Mouse (Mus musculus) urinary bladder, postnatal 25 days (tissue): Measurements from ENCODE around the gene Rbpj.
A peak's percentile ranks its signal among the peaks of the same experiment; 100 is the strongest.
"Not testable (repeated sequence)": the region's sequence is repeated elsewhere in the genome, so short reads cannot be mapped to it uniquely, and the experiment has no call there.

Source experiments
- DNase-seq: peaks from one replicate; pipeline ENCODE4 v3.0.0; 2022; ENCODE audit warnings: low spot score

Gene Rbpj

DNA sequence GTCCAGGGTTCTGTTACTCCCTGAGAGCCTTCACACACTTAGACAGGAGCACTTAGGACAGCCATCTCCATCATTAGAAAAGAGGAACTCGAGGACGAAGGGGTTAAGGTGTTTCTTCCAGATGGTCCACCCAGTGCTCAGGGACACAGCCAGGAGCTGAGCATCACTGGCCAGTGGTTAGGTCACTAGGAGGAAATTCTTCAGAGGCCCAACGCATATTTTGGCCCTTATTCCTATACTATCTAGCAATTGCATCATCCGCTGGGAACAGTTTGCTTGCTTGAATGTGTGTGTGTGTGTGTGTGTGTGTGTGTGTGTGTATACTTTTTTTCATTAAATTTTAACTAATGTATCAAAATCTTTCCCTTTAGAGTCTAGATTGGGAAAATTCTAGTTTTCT, 45.5 kb downstream of the Rbpj start:
- DNase-seq: no peak

DNA sequence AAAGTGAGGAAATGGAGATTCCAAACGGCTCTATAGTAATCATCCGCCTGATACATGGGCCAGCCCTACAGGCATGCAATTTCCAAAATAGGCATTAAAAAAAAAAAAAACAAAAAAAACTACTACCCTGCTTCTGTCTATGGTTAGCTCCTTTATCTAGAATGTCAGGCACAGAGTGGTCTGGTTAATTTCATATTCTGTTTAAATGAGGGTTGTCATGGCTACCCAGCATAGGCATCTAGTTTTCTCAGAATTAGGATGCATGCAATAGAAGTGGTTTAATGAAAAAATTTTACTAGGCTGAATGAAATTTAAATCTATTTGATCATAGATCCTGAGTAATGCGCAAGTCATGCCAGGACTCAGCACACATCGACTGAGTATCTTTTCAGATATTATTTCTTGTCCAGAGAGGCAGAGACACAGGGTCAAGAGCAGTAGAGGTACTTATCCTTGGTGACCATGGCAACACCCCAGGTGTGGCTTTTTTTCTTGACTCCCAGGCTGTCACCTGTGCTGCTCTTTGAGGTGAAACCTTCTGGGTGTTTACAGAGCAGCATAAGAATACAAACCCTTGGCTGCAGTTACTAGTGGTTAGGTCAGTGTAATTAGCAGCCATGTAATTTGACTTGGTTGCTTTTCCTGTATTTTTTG, 49.1 kb downstream of the Rbpj start:
- no peak for DNase-seq

DNA sequence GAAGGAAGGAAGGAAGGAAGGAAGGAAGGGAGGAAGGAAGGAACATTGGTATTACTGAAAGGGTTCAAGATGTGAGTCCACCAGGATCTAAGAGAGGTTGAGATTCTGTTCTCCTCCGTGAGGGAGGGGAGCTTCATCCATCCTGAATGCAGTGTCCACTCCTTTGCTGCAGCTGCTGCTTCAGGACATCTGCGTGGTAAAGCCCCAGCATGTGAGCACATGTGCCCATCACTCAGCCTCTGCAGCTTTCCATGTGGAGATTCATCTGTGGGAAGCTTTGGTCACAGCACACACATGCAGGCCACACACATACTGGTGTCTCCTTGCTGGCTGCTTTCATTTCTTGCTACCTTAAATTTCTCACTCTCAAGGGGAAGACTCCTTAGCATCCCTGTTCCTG, 50.5 kb downstream of the Rbpj start:
- DNase-seq: no peak

DNA sequence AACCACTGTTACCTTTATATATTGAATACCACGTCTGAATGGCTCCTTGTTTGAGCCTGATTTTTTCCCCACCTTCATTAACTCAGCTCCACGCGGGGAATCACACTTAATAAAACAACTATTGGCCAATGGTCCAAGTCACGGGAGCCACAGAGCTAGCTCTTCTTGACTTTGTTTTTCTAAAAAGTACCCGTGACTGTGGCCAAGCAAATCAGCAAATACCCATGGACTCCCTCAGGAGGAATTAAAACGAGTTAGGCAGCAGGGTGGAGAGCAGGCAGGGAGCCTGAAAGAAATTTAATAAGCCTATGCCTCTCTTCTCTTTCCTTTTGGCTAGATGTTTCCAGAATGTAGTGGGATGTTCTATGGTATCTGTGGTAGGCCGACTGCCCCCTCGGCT, 51.9 kb downstream of the Rbpj start:
- no peak for DNase-seq

DNA sequence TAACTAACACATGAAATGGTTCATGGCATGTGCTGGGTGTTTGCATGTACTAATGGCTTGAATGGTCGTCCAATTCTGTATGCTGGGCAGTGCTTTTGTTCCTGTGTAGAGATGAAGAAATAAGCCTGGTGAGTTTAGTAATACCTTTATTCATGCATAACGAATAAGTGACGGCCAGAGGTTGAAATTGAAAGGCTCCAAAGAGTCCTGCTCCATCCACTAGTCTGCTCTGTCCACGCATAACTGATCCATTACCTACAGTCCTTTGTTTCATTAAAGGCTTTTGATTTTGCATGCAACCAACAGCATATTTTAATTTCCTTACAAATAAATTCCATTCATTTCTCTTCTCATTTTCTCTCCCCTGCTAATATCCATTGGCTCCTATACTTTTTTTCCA, 53.2 kb downstream of the Rbpj start:
- DNase-seq: no peak

DNA sequence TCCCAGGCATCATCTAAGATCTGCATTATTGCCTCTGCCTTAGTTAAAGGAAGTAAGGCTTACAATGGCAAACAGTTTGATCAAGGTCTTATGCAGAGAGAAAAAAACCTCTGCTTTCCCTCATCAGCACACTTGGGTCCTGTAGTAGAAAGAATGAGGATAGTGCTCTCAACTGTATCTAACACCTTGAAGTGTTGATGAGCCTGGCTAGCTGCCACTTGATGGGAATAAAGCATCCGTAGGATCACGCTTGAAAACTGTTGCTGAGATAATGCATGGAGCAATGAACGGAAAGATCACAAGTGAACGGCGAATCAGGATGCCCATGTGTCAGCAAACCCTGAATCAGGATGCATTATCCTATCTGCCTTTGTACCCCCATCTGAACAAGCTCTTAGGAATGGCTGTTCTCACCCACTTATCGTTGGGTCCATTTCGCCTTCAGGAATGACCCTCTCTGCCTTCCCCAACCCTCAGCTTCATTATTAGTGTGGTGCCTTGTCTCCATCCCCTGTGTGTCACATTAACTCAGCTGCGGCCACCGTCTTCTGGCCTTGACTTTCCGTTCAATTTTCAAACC, 54.1 kb downstream of the Rbpj start:
- DNase-seq: no peak

DNA sequence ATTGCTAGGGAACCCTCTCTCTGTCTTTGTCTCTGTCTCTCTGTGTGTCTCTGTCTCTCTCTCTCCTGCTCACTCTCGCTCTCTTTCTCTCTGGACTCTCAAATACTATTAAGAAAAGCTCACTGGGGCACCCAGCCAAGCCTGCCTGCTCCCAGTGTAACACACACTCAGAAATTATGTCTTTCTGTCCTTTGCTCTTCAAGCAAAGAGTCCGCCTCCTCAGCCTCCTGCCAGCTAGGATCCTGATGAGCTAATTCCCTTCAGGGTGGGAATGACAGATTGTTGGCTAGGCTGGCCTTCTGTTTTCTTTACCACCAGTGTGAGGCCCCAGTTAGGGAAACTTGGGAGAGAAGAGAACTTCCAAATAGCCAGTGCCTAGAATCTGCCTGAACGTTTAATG, 57.1 kb downstream of the Rbpj start:
- peak; percentile 50 for DNase-seq

DNA sequence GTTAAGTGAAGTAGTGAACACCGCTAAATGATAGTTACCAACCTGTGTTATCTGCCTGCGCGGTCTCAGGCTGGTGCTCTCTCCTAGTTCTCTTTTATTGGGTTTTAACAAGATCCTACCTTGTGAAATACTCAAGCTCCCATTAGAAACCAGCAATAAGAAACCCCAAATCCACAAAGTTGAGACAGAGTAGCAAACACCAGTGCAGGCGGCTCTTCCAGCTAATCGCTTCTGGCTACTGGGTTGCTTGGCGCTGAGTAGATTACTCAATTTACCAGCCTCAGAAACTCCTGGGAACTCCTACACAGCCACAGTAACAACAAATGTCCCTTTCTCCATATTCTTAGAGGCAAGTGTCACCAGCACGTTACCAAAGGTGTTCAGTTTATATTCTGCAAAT, 58.2 kb downstream of the Rbpj start:
- DNase-seq: no peak

DNA sequence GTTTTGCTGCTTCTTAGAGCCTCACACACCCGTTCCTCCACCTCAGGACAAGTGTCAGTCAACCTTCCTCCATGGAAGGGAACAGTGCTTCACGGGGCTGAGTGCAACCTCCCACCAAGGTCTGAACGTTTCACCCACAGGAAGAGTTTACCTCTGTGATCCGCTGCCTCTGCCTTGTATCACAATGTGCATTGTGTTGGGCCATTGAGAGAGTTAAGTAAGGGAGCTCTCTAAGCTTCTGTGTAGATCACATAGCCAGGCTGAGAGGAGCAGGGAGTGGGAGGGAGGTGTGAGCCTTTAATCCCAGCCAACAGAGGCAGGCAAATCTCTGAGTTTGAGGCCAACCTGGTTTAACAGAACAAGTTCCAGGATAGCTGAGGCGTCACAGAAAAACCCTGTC, 58.9 kb downstream of the Rbpj start:
- no peak for DNase-seq

DNA sequence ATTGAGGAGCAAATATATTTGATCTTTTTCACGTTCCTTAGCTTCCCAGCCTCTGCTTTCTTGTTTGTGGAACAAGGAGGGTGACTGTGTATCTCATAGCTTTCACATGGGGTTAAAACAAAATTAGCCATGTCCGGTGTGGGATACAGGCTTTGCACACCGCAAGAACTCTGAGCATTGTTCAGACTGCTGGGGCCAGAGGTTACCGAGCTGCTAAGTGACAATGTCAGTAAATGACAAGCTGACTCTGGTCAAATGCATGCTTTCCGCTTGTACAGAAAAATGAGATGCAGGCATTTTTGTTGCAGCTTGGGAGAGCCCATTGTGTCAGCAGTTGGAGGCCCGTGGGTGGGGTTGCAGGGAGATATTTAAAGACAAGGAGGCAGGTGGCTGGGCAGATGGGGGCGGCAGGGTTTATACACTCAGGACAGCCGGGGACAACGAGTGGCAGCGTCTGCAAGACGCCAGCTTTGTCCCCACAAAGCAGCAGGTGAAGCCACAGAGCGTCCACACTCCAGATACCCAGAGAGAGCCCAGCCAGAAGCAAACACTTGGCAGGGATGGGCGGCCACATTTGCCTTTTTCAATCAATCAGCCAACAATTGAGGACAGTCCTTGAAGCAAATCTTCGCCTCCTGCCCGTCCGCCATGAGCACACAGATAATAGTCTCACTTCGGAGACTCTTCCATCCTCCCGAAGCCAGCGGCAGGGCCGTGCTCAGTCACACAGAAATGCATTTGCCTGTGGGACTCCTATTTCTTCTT, 59.5 kb downstream of the Rbpj start:
- no peak for DNase-seq

DNA sequence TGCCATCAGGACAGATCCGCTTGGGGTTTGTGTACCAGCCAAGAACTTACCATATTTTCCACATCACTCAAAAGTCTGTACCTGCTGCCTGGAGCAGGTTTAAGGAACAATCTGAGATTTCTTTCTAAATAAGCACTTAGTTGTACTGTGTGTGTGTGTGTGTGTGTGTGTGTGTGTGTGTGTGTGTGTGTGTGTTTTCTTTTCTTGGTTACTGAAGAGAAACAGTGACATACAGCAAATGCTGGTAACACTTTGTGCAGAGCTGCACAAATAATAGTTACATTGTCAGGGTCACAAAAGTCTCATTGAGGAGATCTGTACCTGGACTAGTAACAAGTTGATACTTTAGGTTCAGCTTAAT, 60.1 kb downstream of the Rbpj start:
- no peak for DNase-seq

DNA sequence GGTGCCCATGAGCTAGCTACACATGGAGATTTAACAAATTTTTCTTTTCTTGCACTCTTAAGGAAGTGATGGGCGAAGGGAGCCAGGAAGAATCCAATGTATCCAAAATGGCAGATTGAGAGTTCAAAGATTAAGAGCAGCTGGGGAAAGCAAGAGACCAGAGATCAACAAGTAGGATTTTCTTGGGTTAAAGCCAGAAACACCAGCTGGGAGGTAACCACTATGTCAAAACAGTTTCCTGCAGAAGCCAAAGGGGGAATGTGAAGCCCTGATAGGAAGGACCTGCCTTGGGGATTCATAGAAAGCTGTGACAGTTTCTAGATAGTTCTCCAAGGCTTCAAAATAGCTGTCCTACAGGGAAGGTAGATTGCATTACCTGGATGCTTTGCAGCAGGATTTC, 63.9 kb downstream of the Rbpj start:
- DNase-seq: no peak

DNA sequence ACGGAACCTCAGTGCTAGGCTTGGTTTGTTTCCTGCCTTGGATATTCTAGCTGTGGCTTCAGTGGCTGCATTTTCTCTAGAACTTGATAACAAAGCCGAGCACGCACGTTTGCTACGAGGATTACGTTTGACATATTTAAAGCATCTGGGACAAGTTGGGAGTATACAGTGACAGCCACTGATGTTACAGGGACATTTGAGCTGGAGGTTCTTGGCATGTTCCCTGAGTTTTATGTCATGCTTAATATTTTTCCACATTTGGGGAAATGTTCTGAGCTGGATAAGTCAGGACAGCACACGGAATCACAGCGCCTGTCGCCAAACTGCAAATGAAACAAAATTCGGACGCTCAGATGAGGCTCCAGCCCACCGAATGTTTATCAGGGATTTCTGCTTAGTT, 69.1 kb downstream of the Rbpj start:
- no peak for DNase-seq

DNA sequence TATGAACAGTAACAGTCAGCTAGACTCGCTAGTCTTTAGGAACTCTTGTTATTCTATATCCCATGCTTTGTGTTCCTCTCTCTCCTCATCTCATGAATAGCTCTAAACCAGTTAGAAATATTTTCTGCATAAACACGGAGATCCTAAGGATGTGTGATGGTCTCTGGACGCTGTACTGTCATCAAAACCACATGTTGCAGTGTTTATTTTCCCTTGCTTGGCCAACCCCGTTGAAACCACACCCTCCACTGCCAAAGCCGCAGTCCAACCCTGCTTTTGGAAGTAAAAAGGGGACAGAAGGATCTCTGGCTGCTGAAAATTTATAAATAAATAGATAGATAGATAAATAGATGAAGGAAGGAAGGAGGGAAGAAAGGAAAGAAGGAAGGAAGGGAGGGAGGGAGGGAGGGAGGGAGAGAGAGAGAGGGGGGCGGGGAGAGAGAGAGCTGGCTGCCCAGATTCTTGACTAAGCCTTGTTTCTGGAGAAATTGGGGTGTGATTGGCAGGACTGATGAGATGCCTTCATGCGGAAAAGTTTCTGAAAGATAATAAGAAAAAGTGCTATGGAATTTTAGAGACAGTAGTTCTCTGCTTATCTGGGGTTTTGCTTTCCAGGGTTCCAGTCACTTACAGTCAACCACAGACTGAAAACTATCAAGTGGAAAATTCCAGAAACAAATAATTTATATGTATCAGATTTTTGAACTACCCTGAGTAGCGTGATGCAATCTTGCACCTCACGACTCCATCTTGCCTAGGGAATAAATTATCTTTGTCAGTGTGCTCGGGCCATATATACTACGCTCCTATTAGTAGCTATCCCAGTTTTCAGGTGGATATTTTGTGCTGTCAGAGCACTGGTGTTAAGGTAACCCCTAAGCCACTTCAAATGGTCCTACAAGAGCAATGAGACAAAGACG, 70.9 kb downstream of the Rbpj start:
- no peak for DNase-seq

DNA sequence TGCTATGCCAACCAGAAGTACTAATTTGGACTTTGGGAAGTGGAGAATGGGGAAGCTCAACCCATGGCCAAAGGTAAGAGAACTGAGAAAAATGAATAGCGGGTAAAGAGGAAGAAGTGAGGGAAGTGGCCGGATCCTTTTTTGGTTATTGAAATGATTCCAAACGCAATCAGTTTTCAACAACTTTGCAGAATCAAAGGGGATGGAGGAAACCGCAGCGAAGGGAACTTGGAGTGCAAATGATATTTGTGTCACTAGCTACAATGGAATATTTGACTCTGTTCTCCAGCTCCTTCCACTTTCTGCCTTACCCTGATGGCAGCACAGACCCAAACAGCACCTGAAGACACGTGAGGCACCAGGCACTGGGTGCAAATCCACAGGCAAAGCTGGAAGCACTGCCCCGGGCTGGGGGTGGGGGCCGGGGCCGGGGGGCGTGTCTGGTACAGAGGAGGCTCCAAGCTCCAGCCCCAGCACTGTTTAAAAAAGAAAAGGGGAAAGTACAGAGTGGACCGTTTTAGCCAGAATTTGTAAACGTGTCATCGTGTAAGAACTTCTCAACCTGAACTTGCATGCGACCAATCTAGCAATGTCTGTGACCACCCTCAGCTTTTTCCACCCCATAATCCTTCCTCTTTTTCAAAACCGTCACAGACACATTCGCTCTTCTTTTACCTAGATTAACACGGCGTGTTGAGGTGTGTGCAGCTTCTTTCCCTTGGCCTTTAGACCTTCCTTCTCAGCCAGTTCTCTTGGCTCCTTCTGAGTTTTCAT, 74.1 kb downstream of the Rbpj start:
- no peak for DNase-seq

DNA sequence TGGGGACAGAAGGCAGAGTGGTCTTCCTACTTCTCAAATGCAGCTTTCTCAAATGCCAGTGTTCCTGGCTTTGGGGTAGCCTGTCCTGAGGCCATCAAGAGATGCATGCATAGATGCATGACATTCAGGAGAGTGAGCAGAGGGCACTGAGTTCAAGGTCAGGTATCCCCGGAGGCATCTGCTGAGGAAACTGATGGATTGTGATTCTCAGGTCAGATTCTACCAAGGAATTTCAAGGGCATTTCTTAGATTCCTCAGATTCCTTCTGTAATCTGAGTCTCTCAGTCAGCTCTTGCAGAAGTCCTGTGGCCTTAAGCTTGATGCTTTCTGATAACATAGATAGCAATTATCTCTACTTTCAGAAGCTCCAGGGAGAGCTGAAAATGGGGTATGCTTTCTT, 76.1 kb downstream of the Rbpj start:
- DNase-seq: no peak

DNA sequence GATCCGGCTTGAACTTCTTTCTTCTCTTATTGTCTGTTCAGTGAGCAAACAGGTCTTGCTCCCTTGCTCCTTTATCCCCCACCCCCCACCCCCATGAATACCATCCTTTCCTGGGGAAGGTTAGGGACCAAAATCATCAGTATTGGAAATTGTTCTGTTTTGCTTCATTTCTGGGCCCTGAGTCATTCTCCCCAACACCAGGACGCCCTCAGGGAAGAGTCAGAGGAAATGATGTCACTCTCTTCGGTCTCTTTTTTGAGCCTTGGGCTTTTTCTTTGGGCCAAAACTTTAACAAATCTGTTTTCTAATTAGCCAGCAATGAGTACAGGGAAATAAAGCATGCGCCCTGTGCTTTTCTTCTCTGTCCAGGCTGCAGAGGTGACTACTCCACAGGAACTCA, 77.4 kb downstream of the Rbpj start:
- DNase-seq: no peak

DNA sequence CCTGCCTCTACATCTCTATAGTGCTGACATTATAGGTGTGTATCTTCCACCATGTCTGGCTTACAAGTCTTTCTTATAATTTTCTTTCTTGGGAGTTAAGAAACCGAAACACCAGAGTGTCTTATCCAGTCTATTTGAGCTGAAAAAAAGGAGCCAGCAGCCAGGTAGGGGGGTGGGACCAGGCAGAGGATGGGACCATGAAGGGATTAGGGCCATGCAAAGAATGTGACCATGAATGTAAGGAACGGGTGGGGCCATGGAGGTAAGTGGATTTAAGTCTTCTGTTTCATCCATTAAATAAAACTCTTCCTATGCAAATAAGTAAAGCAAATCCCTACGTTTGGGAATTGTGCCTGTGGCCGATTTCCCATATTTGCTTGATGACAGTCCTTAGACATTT, 78.0 kb downstream of the Rbpj start:
- no peak for DNase-seq

DNA sequence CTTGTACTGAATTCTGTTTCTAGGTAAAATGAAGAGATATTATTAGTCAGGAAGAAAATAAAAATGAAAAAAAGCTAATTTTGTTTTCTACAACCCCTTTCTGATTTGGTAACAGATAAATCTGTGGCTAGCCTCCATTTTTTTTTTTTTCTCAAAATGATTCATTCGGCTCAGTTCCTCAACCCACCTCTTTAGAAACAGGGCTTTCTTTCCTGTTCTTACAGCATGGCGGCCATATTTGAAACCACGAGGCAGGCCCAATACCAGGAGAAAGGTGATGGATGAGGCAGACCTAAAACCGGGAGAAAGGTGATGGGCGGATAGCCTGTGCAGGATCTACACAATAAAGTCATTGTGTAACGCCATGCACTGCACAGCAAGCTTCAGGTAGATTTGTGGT, 80.5 kb downstream of the Rbpj start:
- DNase-seq: no peak

DNA sequence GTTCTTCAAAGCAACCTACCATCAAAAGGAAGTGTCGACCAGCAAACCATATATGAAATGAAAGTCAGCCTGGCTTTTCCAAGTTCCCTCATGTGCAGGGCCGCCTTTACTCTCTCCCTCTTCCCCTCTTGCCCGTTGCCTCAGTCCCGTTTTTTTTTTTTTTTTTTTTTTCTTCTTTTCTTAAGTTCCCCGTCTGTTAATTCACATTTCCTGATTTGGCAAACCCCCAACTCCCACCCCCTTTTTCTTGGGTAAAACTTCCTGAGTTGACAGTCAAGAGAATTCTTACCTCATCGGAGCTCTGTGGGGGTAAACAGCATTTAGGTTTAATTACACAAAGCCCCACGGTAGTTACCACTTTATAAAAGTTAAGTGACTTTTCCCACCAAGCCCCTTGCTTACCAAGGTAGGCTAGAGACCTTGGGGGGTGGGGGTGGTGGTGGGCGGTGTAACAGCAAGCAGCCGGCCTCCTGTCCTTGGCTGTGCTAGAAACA, 81.1 kb downstream of the Rbpj start:
- DNase-seq: no peak

DNA sequence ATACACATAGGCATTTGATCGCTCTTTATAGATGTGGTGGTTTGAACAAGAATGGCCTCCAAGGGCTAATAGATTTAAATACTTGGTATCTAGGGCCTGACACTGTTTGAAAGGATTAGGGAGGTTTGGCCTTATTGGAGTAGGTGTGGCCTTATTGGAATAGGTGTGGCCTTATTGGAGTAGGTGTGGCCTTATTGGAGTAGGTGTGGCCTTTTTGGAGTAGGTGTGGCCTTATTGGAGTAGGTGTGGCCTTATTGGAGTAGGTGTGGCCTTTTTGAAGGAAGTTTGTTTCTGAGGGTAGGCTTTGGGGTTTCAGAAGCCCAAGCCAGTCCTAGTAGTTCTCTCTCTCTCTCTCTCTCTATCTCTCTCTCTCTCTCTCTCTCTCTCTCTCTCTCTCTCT, 84.4 kb downstream of the Rbpj start:
- not testable (repeated sequence) for DNase-seq

DNA sequence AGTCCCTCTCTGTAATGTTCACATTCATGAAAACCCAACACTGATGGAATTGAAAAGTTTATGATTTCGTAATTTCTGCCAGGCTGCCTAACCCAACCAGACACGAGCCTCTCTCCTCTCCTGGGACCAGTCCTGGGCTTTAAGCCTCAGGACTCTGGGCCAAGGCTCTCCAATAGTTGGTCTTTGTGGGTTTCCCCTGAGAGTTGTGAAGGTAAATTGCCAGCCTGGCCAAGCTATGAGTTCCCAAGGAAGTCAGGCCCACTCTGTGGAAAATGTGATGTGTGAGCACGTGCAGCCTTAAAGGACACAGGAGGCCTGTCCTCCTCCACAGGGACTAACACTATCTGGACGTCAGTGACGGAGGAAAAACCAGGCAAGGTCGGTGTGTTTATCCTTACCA, 85.4 kb downstream of the Rbpj start:
- DNase-seq: no peak
